Mouse (Mus musculus): ENCODE measurements around the gene Herc2.

Gene Herc2

DNA sequence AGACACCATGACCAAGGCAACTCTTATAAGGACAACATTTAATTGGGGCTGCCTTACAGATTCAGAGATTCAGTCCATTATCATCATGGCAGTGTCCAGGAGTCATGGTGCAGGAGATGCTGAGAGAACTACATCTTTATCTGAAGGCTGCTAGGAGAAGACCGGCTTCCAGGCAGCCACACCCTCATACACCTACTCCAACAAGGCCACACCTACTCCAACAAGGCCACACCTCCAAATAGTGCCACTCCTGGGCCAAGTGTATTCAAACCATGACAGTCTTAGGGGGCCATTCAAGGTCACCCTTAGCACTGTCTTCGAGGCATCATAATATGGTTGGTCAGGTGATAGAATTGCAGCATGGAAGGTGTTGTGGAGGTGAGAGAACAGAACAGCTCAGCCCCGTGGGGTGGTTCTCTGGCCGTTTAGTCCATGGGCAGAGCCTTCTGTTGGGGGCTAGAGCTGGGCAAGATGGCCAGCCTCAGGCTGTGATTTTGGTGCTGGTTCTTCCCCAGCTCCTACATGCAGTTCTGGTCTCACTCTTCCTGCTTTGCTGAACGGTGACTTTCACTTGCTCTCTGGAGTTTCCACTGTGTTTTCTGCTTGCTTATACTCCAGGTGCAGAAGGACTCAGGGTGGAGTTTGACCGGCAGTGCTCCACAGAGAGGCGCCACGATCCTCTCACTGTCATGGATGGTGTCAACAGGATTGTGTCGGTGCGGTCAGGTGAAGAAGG, 151.7 kb downstream of the Herc2 start:
- no peak for DNase-seq (ENCODE audit: low spot score in 2 of 2)

- DNase-seq (ENCODE audit: low spot score in 2 of 2): no peak
These were observed 152.8 kb downstream of the Herc2 start for GRCm38 (mm10) chr7:56202843-56203242.

DNA sequence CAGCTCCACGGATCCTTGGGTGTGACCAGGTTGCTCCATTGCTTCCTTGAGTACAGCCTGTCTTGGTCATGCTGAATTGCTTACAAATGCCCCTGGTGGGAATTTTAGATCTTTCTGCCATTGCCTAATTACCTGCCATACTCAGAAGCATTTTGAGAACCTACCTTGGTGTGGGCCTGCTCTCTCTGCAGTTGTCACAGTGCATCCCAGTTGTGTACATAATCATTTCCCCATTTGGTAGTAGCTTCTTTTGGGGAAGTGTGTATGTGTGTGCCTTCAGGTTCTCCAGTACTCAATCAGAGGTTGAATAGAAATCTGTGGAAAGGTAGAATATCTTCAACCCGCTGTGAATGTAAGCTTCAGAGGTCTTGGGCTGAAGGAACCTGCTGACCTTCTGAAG, 153.3 kb downstream of the Herc2 start:
- no peak for DNase-seq (ENCODE audit: low spot score in 2 of 2)

- no peak for DNase-seq (ENCODE audit: low spot score in 2 of 2)
These were observed 154.9 kb downstream of the Herc2 start for GRCm38 (mm10) chr7:56204877-56205276.

DNA sequence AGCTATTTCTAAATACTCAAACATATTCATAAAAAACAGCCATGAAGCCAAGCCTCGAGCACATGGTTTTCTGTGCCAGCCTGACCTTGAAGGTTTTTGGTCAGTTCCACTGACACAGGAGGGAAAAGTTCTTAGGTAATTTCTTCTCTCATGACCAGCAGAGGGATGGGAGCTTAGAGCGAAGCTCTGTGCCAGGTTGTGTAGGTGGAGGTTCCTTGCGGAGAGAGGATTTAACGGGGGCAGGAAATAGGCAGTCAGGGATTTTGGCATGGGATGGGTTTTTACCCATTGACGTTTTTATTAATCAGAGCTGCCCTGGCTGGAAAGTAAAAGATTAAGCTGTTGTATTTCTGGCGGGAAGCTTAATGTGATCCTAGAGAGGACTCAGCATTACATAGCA, 170.8 kb downstream of the Herc2 start:
- DNase-seq (ENCODE audit: low spot score in 2 of 2): no peak

- no peak for DNase-seq (ENCODE audit: low spot score in 2 of 2)
These were observed 185.9 kb downstream of the Herc2 start for GRCm38 (mm10) chr7:56235794-56236423.

DNA sequence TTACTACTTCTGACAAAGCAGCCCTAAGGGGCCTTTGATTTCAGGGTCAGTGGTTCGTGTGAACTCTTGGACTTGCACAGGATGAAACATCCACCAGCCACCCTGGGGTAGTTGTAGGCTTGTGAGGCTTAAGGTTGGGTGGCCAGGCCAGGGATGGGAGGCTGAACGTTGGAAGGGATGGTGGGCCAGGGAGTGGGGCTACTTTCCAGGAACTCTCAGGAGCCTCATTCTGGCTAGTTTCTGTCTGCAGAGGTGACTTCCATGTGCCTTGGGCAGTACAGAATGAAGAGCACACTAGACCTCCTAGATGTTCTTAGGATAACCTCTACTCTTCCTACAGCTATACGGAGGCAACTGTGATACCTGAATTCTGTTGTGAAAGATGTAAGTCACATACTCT, 186.6 kb downstream of the Herc2 start:
- no peak for DNase-seq (ENCODE audit: low spot score in 2 of 2)

DNA sequence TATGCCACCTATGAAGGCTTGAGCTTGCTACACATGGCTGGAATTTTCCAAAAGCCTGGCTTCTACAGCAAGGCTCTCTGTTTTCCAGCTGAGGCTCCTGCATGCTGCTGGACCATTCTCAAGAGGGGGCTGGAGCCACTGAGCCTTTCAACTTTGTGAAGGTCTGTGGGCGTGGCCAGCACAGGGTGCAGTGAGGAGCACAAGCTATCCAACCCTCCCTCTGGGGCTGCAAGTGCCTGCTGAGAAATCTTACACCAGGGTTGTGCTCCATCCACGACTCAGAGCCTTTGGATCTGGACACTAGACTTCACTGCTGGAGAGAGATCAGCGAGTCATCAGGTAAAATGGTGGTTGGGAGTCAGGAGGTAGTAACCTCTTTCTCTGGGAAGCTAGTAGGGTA, 189.5 kb downstream of the Herc2 start, which contains the start of gene Oca2:
Gene Oca2 (plus strand): TSS at position 218 of the 400 bp plus-strand sequence.
- no peak for DNase-seq (ENCODE audit: low spot score in 2 of 2)

DNA sequence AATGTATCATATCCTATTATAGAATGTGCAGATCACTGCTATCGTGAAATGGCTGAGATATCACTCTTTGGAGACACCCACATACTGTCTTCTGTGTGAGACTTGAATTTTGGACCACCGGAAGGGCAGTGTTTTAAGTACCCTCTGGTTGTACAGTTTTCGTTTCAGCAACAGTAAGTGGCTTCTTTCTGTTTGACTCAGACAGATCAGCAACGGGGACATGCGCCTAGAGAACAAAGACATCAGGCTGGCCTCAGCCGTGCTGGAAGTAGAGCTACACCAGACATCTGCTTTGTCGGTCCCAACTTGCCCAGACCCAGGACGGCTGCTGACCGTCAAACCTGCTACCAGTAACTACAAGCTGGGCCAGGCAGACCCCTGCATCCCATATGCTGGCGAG, 204.6 kb downstream of the Herc2 start:
- DNase-seq (ENCODE audit: low spot score in 2 of 2): no peak

DNA sequence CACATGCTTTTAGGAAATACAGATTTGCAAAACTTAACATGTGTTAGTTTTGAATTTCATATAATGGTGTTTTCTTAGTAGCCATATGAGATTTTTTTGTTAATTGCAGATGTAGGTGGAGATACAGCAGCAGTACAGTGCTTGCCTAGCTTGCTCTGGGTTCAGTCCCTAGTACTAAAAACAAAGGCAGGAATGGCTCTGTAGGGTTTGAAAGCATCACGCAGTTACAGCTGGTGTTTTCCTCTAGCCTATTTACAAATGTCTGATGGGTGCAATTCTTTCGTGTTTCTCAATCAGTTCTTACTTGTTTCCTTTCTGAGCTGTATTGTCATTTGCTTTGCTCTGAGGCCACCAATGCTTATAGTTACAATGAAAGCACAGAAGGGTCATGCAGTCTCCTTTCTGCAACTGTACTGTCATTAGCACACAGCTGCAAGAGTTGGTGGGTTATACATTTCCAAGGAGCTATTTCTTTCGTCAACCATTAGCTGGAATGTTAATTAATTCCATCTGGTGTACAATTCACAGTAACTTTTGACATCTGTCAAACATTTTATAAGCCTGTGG, 208.0 kb downstream of the Herc2 start:
- DNase-seq (ENCODE audit: low spot score in 2 of 2): no peak

DNA sequence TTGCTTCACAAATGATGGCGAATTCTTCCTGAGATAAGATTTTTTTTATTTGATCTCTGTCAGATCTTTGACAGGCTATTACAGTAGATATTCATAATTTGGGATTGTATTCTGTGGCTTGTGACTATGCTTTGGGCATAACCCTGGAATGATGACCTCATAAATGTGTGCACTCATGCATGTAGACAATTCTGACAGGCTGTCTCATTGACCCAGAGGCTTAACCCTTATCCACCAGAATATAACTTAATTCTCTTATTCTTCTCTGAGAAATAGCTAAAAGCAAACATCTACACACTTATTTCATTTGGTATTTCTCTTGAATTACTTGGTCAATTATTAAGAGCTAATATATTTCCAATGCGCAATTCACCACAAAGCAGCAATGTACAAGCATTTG, 227.5 kb downstream of the Herc2 start:
- DNase-seq (ENCODE audit: low spot score in 2 of 2): no peak
